Mouse (Mus musculus) embryonic facial prominence, embryonic 14.5 days (tissue): Measurements from ENCODE around the gene Styx. TPM values are rescaled to one million over a fixed set of nuclear protein-coding genes. Genes with fewer than 3 reads are reported as not detected.
"Not testable (repeated sequence)": the region's sequence is repeated elsewhere in the genome, so short reads cannot be mapped to it uniquely, and the experiment has no call there.

Experiments used
- ATAC-seq: fragments of 200-750 bp; cut with Nextera tagmentation; 2 replicates; pipeline ENCODE4 v1.8.0; 2017; ENCODE audit warnings: low read depth, moderate number of reproducible peaks, moderate TSS enrichment
- DNase-seq: peaks from one replicate; pipeline ENCODE4 v3.0.0-alpha.2; 2015; ENCODE audit warnings: low spot score
- H3K27ac ChIP-seq: fragments of 300-500 bp; sonication (generic); replicated peaks from 2 replicates; pipeline ENCODE4 v1.5.1; 2014; ENCODE audit warnings: low read depth, mild to moderate bottlenecking, low read length, moderate library complexity
- H3K27me3 ChIP-seq: fragments of 300-500 bp; sonication (generic); replicated peaks from 2 replicates; pipeline ENCODE4 v1.6.1; 2014; ENCODE audit warnings: low read length; ENCODE audit not compliant: control insufficient read depth, insufficient read depth
- H3K36me3 ChIP-seq: fragments of 300-500 bp; sonication (generic); 2 replicates; pipeline ENCODE4 v1.6.1; 2014; ENCODE audit warnings: low read length, mixed read lengths; ENCODE audit not compliant: control insufficient read depth, insufficient read depth
- H3K4me1 ChIP-seq: fragments of 300-500 bp; sonication (generic); 2 replicates; pipeline ENCODE4 v1.6.1; 2014; ENCODE audit warnings: antibody characterized with exemption, low read length; ENCODE audit not compliant: control insufficient read depth, insufficient read depth
- H3K4me2 ChIP-seq: fragments of 300-500 bp; sonication (generic); 2 replicates; pipeline ENCODE4 v1.6.1; 2014; ENCODE audit warnings: low read depth, mild to moderate bottlenecking, low read length, moderate library complexity, mixed read lengths
- H3K4me3 ChIP-seq: fragments of 300-500 bp; sonication (generic); 2 replicates; pipeline ENCODE4 v1.5.1; 2014; ENCODE audit warnings: low read depth, mild to moderate bottlenecking, low read length
- H3K9ac ChIP-seq: fragments of 300-500 bp; sonication (generic); 2 replicates; pipeline ENCODE4 v1.6.1; 2014; ENCODE audit warnings: low read depth, mild to moderate bottlenecking, low read length, moderate library complexity, mixed read lengths
- H3K9me3 ChIP-seq: fragments of 300-500 bp; sonication (generic); 2 replicates; pipeline ENCODE4 v1.6.1; 2016; ENCODE audit warnings: low read length; ENCODE audit not compliant: control insufficient read depth
- WGBS: fragments of 180-500 bp; shearing (Covaris S2); extraction: QIAGEN DNeasy Blood & Tissue Kit; methylation state at CpG from one replicate; pipeline ENCODE4 v1.1.7; 2014; 5-methylcytosine and 5-hydroxymethylcytosine counted together
- polyA plus RNA-seq: library from polyadenylated mRNA; unstranded; fragments of >200 nt; fragmentation: Nextera tagmentation; extraction: Ambion mirVana; gene quantifications from 2 replicates; pipeline ENCODE4 v1.2.1, GENCODE M21; 2014

Gene Styx
- polyA plus RNA-seq, 1 experiment from 2014 or later: 77.5 TPM

DNA sequence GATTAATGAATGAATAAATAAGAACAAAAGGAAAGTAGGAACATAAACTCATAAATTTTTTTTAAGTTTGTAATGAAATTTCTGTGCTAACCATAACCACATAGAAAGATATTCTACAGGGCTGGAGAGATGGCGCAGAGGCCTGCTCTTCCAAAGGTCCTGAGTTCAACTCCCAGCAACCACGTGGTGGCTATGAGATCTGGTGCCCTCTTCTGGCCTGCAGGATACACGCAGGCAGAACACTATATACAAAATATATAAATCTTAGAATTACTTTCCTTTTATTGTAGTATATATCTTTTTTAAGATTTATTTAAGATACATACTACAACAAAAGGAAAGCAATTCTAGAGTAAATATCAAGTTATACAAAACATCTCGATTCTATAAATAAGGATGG, 32.0 kb downstream of the Styx start:
- H3K4me2 ChIP-seq: no peak overlapping the region
- no peak overlapping the region for H3K9ac ChIP-seq
- WGBS: 85% methylated on average over 4 of the region's 4 CpGs
- ATAC-seq (no peak), DNase-seq (no peak)
- H3K9me3 ChIP-seq: no peaks in the 10 kb centered on the region
- no peaks in the 10 kb centered on the region for H3K4me1 ChIP-seq
- H3K27me3 ChIP-seq: no peaks in the 10 kb centered on the region
- no peak overlapping the region for H3K27ac ChIP-seq
- no peak overlapping the region for H3K4me3 ChIP-seq
- peaks cover 29% of the 10 kb centered on the region for H3K36me3 ChIP-seq

GRCm38 (mm10) chr14:45385596-45385995, 34.7 kb downstream of the Styx start:
- Histone ChIP-seq H3K4me1 (no peaks in the 10 kb centered on the region), H3K9ac (no peak overlapping the region), H3K27me3 (no peaks in the 10 kb centered on the region), H3K4me2 (no peak overlapping the region), H3K4me3 (no peak overlapping the region), H3K9me3 (no peaks in the 10 kb centered on the region), H3K27ac (no peak overlapping the region), H3K36me3 (peaks cover 10% of the 10 kb centered on the region)
- DNase-seq (no peak), ATAC-seq (no peak)
- 84% methylated on average over 2 of the region's 2 CpGs for WGBS

DNA sequence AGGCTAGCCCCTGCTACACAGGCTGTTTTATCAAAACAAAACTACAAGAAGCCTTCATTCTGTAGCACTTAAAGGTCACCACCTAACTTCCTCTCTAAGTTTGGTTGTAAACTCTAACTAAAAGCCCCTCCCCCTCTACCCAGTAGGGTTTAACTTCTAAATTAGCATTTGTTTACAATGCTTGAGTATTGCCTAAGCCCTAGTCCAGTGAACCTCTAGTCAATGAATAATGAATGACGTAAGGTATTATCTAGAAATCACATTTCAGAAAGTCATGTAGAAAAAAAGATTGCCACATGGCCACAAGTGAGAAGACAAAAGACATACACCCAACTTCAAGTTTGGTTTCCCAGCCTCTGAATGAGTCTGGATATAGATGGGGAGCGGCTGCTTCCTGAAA, 36.6 kb downstream of the Styx start:
- ATAC-seq: no peak

GRCm38 (mm10) chr14:45388345-45389181, 37.7 kb downstream of the Styx start:
- no peaks in the 10 kb centered on the region for H3K9me3 ChIP-seq
- no peaks in the 10 kb centered on the region for H3K27me3 ChIP-seq
- peak overlapping the region; percentile 59 for H3K4me2 ChIP-seq
- no peaks in the 10 kb centered on the region for H3K36me3 ChIP-seq
- peak; percentile 97 for ATAC-seq
- DNase-seq: peak; percentile 92
- H3K4me3 ChIP-seq: peak overlapping the region; percentile 85
- H3K4me1 ChIP-seq: no peaks in the 10 kb centered on the region
- under 1% methylated on average over 40 of the region's 71 CpGs for WGBS
- H3K9ac ChIP-seq: peak overlapping the region; percentile 83
- H3K27ac ChIP-seq: peak overlapping the region; percentile 66

More for the DNA sequence above, 36.6 kb downstream of the Styx start:
- peak overlapping the region; percentile 59 for H3K4me2 ChIP-seq
- peak overlapping the region; percentile 85 for H3K4me3 ChIP-seq
- 21% methylated on average over 2 of the region's 2 CpGs for WGBS
- peak overlapping the region; percentile 83 for H3K9ac ChIP-seq
- H3K27ac ChIP-seq: 0 out of 2 replicates have a peak overlapping the region, but pooled peaks have one; percentile 66
- no peaks in the 10 kb centered on the region for H3K36me3 ChIP-seq
- H3K27me3 ChIP-seq: no peaks in the 10 kb centered on the region
- no peaks in the 10 kb centered on the region for H3K9me3 ChIP-seq
- DNase-seq: no peak
- no peaks in the 10 kb centered on the region for H3K4me1 ChIP-seq

GRCm38 (mm10) chr14:45389194-45389593, 38.3 kb downstream of the Styx start:
- ATAC-seq (peak; percentile 38; the same call in 1 of the 2 replicates), DNase-seq (no peak)
- Histone ChIP-seq H3K4me2 (peak overlapping the region; percentile 59), H3K4me1 (no peaks in the 10 kb centered on the region), H3K27me3 (no peaks in the 10 kb centered on the region), H3K27ac (peak overlapping the region; percentile 66), H3K4me3 (peak overlapping the region; percentile 85), H3K9me3 (no peaks in the 10 kb centered on the region), H3K9ac (peak overlapping the region; percentile 83), H3K36me3 (no peaks in the 10 kb centered on the region)
- 15% methylated on average over 3 of the region's 3 CpGs for WGBS

- H3K36me3 ChIP-seq: no peaks in the 10 kb centered on the region
- WGBS: 84% methylated on average over 3 of the region's 3 CpGs
- no peaks in the 10 kb centered on the region for H3K9me3 ChIP-seq
- H3K4me2 ChIP-seq: no peak overlapping the region
- no peak overlapping the region for H3K9ac ChIP-seq
- H3K4me1 ChIP-seq: no peaks in the 10 kb centered on the region
- H3K27me3 ChIP-seq: no peaks in the 10 kb centered on the region
- H3K27ac ChIP-seq: no peak overlapping the region
- no peak overlapping the region for H3K4me3 ChIP-seq
- ATAC-seq (no peak), DNase-seq (no peak)
These were observed 48.9 kb downstream of the Styx start for GRCm38 (mm10) chr14:45399836-45400235.

DNA sequence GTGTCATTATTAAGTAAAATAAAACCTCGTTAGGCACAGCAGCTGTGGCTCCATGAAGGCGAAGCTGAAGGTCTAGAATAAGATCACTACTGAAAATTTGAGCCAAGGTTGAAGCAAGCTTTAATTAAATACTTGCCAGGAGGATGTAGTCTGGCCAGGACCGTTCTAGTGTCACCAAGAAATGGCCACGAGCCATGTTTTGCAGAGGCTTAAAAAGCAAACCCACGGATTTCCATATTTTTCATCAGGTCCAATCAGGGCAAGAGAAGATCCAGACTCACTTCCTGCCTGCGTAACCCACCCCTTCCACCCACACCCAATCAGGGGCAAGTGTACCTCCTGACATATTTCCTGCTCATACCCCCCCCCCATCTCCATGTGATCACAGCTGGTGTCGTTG, 52.8 kb downstream of the Styx start:
- DNase-seq: no peak

GRCm38 (mm10) chr14:45404813-45405212, 53.9 kb downstream of the Styx start, which contains the start of gene Gnpnat1:
TSS of gene Gnpnat1 (minus strand) at chr14:45404913.
- not testable (repeated sequence) for H3K36me3 ChIP-seq, H3K4me2 ChIP-seq, H3K9me3 ChIP-seq, H3K4me3 ChIP-seq, DNase-seq, ATAC-seq, H3K4me1 ChIP-seq, H3K27me3 ChIP-seq, H3K9ac ChIP-seq, H3K27ac ChIP-seq
- 79% methylated on average over 2 of the region's 3 CpGs for WGBS

More for the DNA sequence above, 52.8 kb downstream of the Styx start:
- Histone ChIP-seq H3K27me3 (no peaks in the 10 kb centered on the region), H3K36me3 (no peaks in the 10 kb centered on the region), H3K4me3 (no peak overlapping the region), H3K9ac (no peak overlapping the region), H3K9me3 (no peaks in the 10 kb centered on the region), H3K4me2 (no peak overlapping the region), H3K27ac (no peak overlapping the region), H3K4me1 (no peaks in the 10 kb centered on the region)
- WGBS: 78% methylated on average over 7 of the region's 7 CpGs
- ATAC-seq: no peak

- H3K4me2 ChIP-seq: no peak overlapping the region
- no peaks in the 10 kb centered on the region for H3K36me3 ChIP-seq
- WGBS: 93% methylated on average over 4 of the region's 4 CpGs
- ATAC-seq (no peak), DNase-seq (no peak)
- no peaks in the 10 kb centered on the region for H3K4me1 ChIP-seq
- H3K27me3 ChIP-seq: no peaks in the 10 kb centered on the region
- no peak overlapping the region for H3K9ac ChIP-seq
- no peaks in the 10 kb centered on the region for H3K9me3 ChIP-seq
- no peak overlapping the region for H3K27ac ChIP-seq
- H3K4me3 ChIP-seq: no peak overlapping the region
These were observed 65.4 kb downstream of the Styx start for GRCm38 (mm10) chr14:45416265-45416664.
